Mouse (Mus musculus): ENCODE results near the gene Podxl2. TPM values are rescaled to one million over a fixed set of nuclear protein-coding genes. Genes with fewer than 3 reads are reported as not detected.
A peak's percentile ranks its signal among the peaks of the same experiment; 100 is the strongest.

Gene Podxl2
- total and polyA plus RNA-seq, 2 experiments from 2014 or later = 60.8 to 90.9 TPM

GRCm38 (mm10) chr6:88820853-88821252 is 54.0 kb downstream of the Podxl2 start:
- DNase-seq (ENCODE audit: low spot score) (no peak), ATAC-seq (ENCODE audit: insufficient read depth, low read depth) (no peak; the same call in 1 of the 2 replicates)
- 30% methylated on average over 3 of the region's 3 CpGs for WGBS

DNA sequence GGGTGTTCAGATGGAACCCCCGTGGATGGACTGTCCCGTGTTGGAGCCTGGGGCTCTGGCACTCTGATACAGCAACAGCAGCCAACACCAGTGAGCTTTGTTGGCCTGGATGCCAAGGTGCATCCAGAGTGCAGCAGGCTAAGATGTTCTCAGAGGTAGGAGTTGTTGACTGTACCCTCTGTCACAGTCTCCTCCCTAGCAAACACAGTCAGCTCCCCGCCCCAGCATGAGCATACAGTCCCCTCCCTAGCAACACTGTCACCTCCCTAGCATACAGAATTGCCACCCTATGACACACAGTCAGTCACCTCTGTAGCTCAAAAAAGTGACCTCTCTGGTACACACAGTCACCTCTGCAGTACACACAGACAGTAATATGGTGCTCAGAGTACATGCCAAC is 57.9 kb downstream of the Podxl2 start:
- Histone ChIP-seq H3K4me1 (ENCODE audit: control insufficient read depth, insufficient read depth) (peaks cover 11% of the 10 kb centered on the region), H3K27me3 (ENCODE audit: control insufficient read depth, insufficient read depth, low read length) (no peaks in the 10 kb centered on the region), H3K9me3 (replicated peaks; ENCODE audit: control insufficient read depth, low read length) (no peaks in the 10 kb centered on the region), H3K9ac (replicated peaks; ENCODE audit: low read depth, low read length) (no peak overlapping the region), H3K36me3 (replicated peaks; ENCODE audit: control insufficient read depth, insufficient read depth, low read length) (0 out of 2 replicates have a peak, but pooled peaks cover 5% of the 10 kb centered on the region), H3K4me3 (ENCODE audit: low read depth, low read length) (no peak overlapping the region), H3K4me2 (ENCODE audit: low read depth, low read length) (no peak overlapping the region), H3K27ac (ENCODE audit: low read depth) (no peak overlapping the region)
- WGBS = 86% methylated on average over 3 of the region's 3 CpGs
- DNase-seq (ENCODE audit: low spot score) (no peak), ATAC-seq (ENCODE audit: insufficient read depth, low read depth) (no peak)
- TF ChIP-seq EP300 (IDR thresholded peaks at IDR 0.05; ENCODE audit: low read depth) (no peak), CTCF (IDR thresholded peaks at IDR 0.05; ENCODE audit: low read depth) (no peak)

More at GRCm38 (mm10) chr6:88820853-88821252, 54.0 kb downstream of the Podxl2 start:
- Histone ChIP-seq H3K36me3 (replicated peaks; ENCODE audit: control insufficient read depth, insufficient read depth, low read length) (0 out of 2 replicates have a peak, but pooled peaks cover 7% of the 10 kb centered on the region), H3K4me2 (ENCODE audit: low read depth, low read length) (no peak overlapping the region), H3K27ac (ENCODE audit: low read depth) (no peak overlapping the region), H3K27me3 (ENCODE audit: control insufficient read depth, insufficient read depth, low read length) (no peaks in the 10 kb centered on the region), H3K4me1 (ENCODE audit: control insufficient read depth, insufficient read depth) (peaks cover 14% of the 10 kb centered on the region), H3K9me3 (replicated peaks; ENCODE audit: control insufficient read depth, low read length) (no peaks in the 10 kb centered on the region), H3K4me3 (ENCODE audit: low read depth, low read length) (no peak overlapping the region), H3K9ac (replicated peaks; ENCODE audit: low read depth, low read length) (no peak overlapping the region)
- TF ChIP-seq EP300 (IDR thresholded peaks at IDR 0.05; ENCODE audit: low read depth) (no peak), CTCF (IDR thresholded peaks at IDR 0.05; ENCODE audit: low read depth) (no peak)

DNA sequence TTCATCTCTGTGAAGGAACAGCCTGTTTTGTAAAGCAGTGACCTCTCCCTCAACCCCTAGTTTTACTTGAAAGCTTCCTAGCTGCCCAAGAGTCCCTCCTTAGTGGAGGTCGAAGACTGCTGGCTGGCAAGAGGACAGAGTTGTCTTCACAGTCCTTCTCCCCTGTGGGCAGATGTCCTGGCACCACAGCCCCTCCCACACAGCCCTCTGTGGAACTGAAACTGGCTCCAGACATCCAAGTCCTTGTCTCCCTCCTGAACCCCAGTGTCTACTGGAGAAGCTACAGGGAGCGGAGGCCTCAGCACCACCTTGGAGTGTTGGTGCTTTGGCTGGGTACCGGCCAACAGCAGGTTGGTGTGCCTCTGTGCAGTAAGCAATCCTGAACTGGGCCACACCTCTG is 59.4 kb downstream of the Podxl2 start:
- no peak overlapping the region for H3K4me2 ChIP-seq (ENCODE audit: low read depth, low read length)
- WGBS = 73% methylated on average over 3 of the region's 3 CpGs
- no peak for ATAC-seq (ENCODE audit: insufficient read depth, low read depth)
- no peak for DNase-seq (ENCODE audit: low spot score)
- TF ChIP-seq EP300 (IDR thresholded peaks at IDR 0.05; ENCODE audit: low read depth) (no peak), CTCF (IDR thresholded peaks at IDR 0.05; ENCODE audit: low read depth) (no peak)
- no peak overlapping the region for H3K9ac ChIP-seq (replicated peaks; ENCODE audit: low read depth, low read length)
- H3K27ac ChIP-seq (ENCODE audit: low read depth) = no peak overlapping the region
- no peaks in the 10 kb centered on the region for H3K27me3 ChIP-seq (ENCODE audit: control insufficient read depth, insufficient read depth, low read length)
- no peaks in the 10 kb centered on the region for H3K9me3 ChIP-seq (replicated peaks; ENCODE audit: control insufficient read depth, low read length)
- peaks cover 6% of the 10 kb centered on the region; the same call in 1 of the 2 replicates for H3K36me3 ChIP-seq (replicated peaks; ENCODE audit: control insufficient read depth, insufficient read depth, low read length)
- H3K4me3 ChIP-seq (ENCODE audit: low read depth, low read length) = no peak overlapping the region
- H3K4me1 ChIP-seq (ENCODE audit: control insufficient read depth, insufficient read depth) = peaks cover 11% of the 10 kb centered on the region; the same call in 1 of the 2 replicates

DNA sequence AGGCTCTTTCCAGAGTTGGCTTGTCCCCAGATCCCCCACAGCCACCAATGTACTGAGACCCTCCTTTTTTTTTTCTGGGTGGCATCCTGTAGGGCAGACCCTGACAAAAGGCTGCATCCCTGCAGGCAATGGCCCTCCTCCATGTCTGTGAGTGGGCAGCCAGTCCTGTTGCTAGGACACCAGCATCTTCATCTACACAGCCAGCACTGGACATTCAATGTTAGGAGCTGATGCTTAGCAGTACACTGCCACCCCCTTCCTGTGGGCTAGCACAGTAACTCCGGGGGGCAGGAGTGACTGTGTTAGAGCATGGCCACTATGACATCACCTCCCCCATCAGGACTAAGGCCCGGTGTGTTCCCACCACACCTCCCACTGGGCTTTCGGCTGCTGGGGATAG is 59.8 kb downstream of the Podxl2 start:
- no peak overlapping the region for H3K4me3 ChIP-seq (ENCODE audit: low read depth, low read length)
- WGBS = 80% methylated on average over 3 of the region's 3 CpGs
- no peak for ATAC-seq (ENCODE audit: insufficient read depth, low read depth)
- no peak overlapping the region for H3K27ac ChIP-seq (ENCODE audit: low read depth)
- no peak for TF ChIP-seq CTCF (IDR thresholded peaks at IDR 0.05; ENCODE audit: low read depth)
- H3K36me3 ChIP-seq (replicated peaks; ENCODE audit: control insufficient read depth, insufficient read depth, low read length) = peaks cover 9% of the 10 kb centered on the region; the same call in 1 of the 2 replicates
- H3K9ac ChIP-seq (replicated peaks; ENCODE audit: low read depth, low read length) = no peak overlapping the region
- DNase-seq (ENCODE audit: low spot score) = no peak
- H3K9me3 ChIP-seq (replicated peaks; ENCODE audit: control insufficient read depth, low read length) = no peaks in the 10 kb centered on the region
- H3K4me2 ChIP-seq (ENCODE audit: low read depth, low read length) = no peak overlapping the region
- H3K4me1 ChIP-seq (ENCODE audit: control insufficient read depth, insufficient read depth) = peaks cover 14% of the 10 kb centered on the region
- no peaks in the 10 kb centered on the region for H3K27me3 ChIP-seq (ENCODE audit: control insufficient read depth, insufficient read depth, low read length)

GRCm38 (mm10) chr6:88813832-88814231 is 61.0 kb downstream of the Podxl2 start:
- H3K4me2 ChIP-seq (ENCODE audit: low read depth, low read length) = no peak overlapping the region
- no peak overlapping the region for H3K4me3 ChIP-seq (ENCODE audit: low read depth, low read length)
- H3K4me1 ChIP-seq (ENCODE audit: control insufficient read depth, insufficient read depth) = peaks cover 20% of the 10 kb centered on the region
- TF ChIP-seq CTCF (IDR thresholded peaks at IDR 0.05; ENCODE audit: low read depth) (no peak), EP300 (IDR thresholded peaks at IDR 0.05; ENCODE audit: low read depth) (no peak)
- H3K27ac ChIP-seq (ENCODE audit: low read depth) = no peak overlapping the region
- no peaks in the 10 kb centered on the region for H3K27me3 ChIP-seq (ENCODE audit: control insufficient read depth, insufficient read depth, low read length)
- no peaks in the 10 kb centered on the region for H3K9me3 ChIP-seq (replicated peaks; ENCODE audit: control insufficient read depth, low read length)
- H3K36me3 ChIP-seq (replicated peaks; ENCODE audit: control insufficient read depth, insufficient read depth, low read length) = peaks cover 9% of the 10 kb centered on the region; the same call in 1 of the 2 replicates
- DNase-seq (ENCODE audit: low spot score) = no peak
- WGBS = 71% methylated on average over 10 of the region's 10 CpGs
- no peak for ATAC-seq (ENCODE audit: insufficient read depth, low read depth)
- no peak overlapping the region for H3K9ac ChIP-seq (replicated peaks; ENCODE audit: low read depth, low read length)

DNA sequence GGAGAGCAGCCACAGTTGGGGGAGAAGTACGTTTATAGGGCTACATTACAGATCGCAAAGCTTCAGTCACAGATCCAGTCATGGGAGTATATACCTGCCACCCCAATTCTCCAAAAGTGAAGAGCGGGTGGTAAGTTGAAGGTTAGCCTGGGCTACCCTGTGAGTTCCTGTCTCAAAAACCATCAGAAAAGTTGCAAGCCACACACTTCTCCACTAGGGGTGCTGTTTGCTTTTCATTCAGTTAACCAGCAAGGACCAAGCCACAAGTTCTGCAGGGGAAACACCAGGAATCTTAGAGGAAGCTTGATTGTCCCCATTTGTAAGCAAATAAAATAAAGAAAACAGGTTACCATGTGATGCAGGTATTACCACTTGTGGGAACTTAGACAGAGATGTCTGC is 62.0 kb downstream of the Podxl2 start:
- Histone ChIP-seq H3K4me3 (ENCODE audit: low read depth, low read length) (no peak overlapping the region), H3K27ac (ENCODE audit: low read depth) (no peak overlapping the region), H3K27me3 (ENCODE audit: control insufficient read depth, insufficient read depth, low read length) (no peaks in the 10 kb centered on the region), H3K9me3 (replicated peaks; ENCODE audit: control insufficient read depth, low read length) (no peaks in the 10 kb centered on the region), H3K4me1 (ENCODE audit: control insufficient read depth, insufficient read depth) (peaks cover 20% of the 10 kb centered on the region), H3K9ac (replicated peaks; ENCODE audit: low read depth, low read length) (no peak overlapping the region), H3K36me3 (replicated peaks; ENCODE audit: control insufficient read depth, insufficient read depth, low read length) (peaks cover 9% of the 10 kb centered on the region; the same call in 1 of the 2 replicates), H3K4me2 (ENCODE audit: low read depth, low read length) (no peak overlapping the region)
- ATAC-seq (ENCODE audit: insufficient read depth, low read depth) (no peak), DNase-seq (ENCODE audit: low spot score) (peak; percentile 40)
- TF ChIP-seq CTCF (IDR thresholded peaks at IDR 0.05; ENCODE audit: low read depth) (peak; percentile 71), EP300 (IDR thresholded peaks at IDR 0.05; ENCODE audit: low read depth) (no peak)
- 73% methylated on average over 3 of the region's 3 CpGs for WGBS
